Comparison of ENCODE assay signal across 8 mouse cellular contexts in the genomic region with DNA sequence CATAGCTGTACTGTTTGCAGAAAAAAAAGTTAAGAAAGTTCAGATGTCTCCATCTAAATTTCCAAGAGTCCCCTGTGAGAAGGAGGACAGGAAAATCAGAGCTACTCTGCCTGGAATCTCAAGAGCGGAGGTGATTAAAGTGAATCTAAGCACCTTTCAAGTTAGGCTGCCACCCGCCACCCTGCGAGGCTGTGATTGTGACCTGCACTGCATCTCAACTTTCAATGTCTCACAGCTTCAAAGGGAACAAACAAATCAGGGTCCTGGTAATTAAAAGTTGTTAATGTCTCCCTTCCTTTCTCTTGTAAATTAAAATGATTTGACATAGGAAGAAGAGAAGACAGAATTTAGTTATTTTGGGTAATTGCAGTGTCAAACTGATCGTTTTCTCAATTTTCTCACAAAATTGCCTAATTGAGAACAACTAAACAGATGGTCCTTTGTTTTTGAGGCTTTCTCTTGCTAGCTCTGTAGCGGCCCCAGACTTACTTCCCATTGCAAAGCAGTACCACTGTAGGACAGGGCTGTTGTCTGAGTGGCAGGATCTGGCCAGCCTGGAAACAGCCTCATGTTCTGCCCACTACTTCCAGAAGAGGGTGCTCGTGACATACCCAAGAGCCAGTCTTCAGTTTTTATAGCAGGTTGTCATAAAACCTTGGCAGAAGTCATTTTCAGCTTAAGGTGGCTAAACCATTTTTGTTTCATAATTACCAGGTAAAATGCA.
DNase-seq lines count a peak whose midpoint lies in the region; ATAC-seq and TF ChIP-seq lines count a peak whose summit lies in the region.

No protein-coding gene starts in this region.

- H3K79me2 ChIP-seq in liver, adult 2 months (ENCODE audit: control insufficient read depth, insufficient read depth, low read length) = no peaks in the 10 kb centered on the region

- H3K4me2 ChIP-seq in kidney, postnatal 0 days (ENCODE audit: low read length) = no peak overlapping the region
- H3K4me2 ChIP-seq in neural tube, embryonic 15.5 days = no peak overlapping the region

- no peak for TF ChIP-seq POLR2A in testis, adult 2 months (IDR thresholded peaks at IDR 0.05; ENCODE audit: control insufficient read depth, low read depth, low read length)
- no peak for TF ChIP-seq POLR2A in liver, adult 2 months (IDR thresholded peaks at IDR 0.05; ENCODE audit: extremely low read depth, insufficient read depth, low read length)

- no peak overlapping the region for H3K27ac ChIP-seq in testis, adult 2 months (ENCODE audit: control insufficient read depth, insufficient read depth, low read depth, low read length)
- no peak overlapping the region for H3K27ac ChIP-seq in kidney, postnatal 0 days
- H3K27ac ChIP-seq in liver, adult 2 months (replicated peaks; ENCODE audit: insufficient read depth, low read depth, low read length) = no peak overlapping the region
- H3K27ac ChIP-seq in neural tube, embryonic 15.5 days (replicated peaks) = no peak overlapping the region

- no peaks in the 10 kb centered on the region for H3K36me3 ChIP-seq in testis, adult 2 months (ENCODE audit: control insufficient read depth, insufficient read depth, low read length)
- no peaks in the 10 kb centered on the region for H3K36me3 ChIP-seq in kidney, postnatal 0 days (ENCODE audit: insufficient read depth, low read length)
- no peaks in the 10 kb centered on the region for H3K36me3 ChIP-seq in liver, adult 2 months (ENCODE audit: control insufficient read depth, insufficient read depth, low read length)
- H3K36me3 ChIP-seq in neural tube, embryonic 15.5 days = no peaks in the 10 kb centered on the region

- H3K4me3 ChIP-seq in testis, adult 2 months (ENCODE audit: control insufficient read depth, low read depth, low read length) = no peak overlapping the region
- no peak overlapping the region for H3K4me3 ChIP-seq in kidney, postnatal 0 days (replicated peaks; ENCODE audit: low read depth, low read length)
- no peak overlapping the region for H3K4me3 ChIP-seq in liver, adult 2 months (ENCODE audit: insufficient read depth, low read depth, low read length)
- H3K4me3 ChIP-seq in neural tube, embryonic 15.5 days (replicated peaks) = no peak overlapping the region

- H3K9ac ChIP-seq in kidney, postnatal 0 days (ENCODE audit: low read depth, low read length) = no peak overlapping the region; the same call in 1 of the 2 replicates
- no peak overlapping the region for H3K9ac ChIP-seq in liver, adult 2 months (ENCODE audit: low read depth, low read length)
- H3K9ac ChIP-seq in neural tube, embryonic 15.5 days (replicated peaks) = no peak overlapping the region

- no peaks in the 10 kb centered on the region for H3K27me3 ChIP-seq in testis, adult 2 months (ENCODE audit: control insufficient read depth, insufficient read depth, low read length)
- no peaks in the 10 kb centered on the region for H3K27me3 ChIP-seq in kidney, postnatal 0 days (ENCODE audit: insufficient read depth, low read length)
- no peaks in the 10 kb centered on the region for H3K27me3 ChIP-seq in liver, adult 2 months (ENCODE audit: control insufficient read depth, insufficient read depth, low read length)
- no peaks in the 10 kb centered on the region for H3K27me3 ChIP-seq in neural tube, embryonic 15.5 days (replicated peaks)

- H3K9me3 ChIP-seq in kidney, postnatal 0 days (replicated peaks; ENCODE audit: low read length) = no peaks in the 10 kb centered on the region
- no peaks in the 10 kb centered on the region for H3K9me3 ChIP-seq in neural tube, embryonic 15.5 days (replicated peaks)

- ATAC-seq in kidney, postnatal 0 days (replicated peaks; ENCODE audit: low FRiP score, low read depth) = peak; percentile 73; the same call in 1 of the 2 replicates
- ATAC-seq in neural tube, embryonic 15.5 days (ENCODE audit: low FRiP score) = peak; percentile 92; the same call in 1 of the 2 replicates

- 18% methylated on average over 6 of the region's 6 CpGs for WGBS in kidney, postnatal 0 days
- WGBS in liver, adult 2 months = 45% methylated on average over 6 of the region's 6 CpGs
- 33% methylated on average over 6 of the region's 6 CpGs for whole genome bisulfite sequencing in neural tube, embryonic 15.5 days

- TF ChIP-seq CTCF in testis, adult 2 months (IDR thresholded peaks at IDR 0.05; ENCODE audit: control insufficient read depth, insufficient read depth, insufficient replicate concordance, low read depth, low read length) = peak; percentile 45; the same call in 1 of the 2 replicates
- peak; percentile 84 for TF ChIP-seq CTCF in kidney, postnatal 0 days (IDR thresholded peaks at IDR 0.05; ENCODE audit: low read depth)
- TF ChIP-seq CTCF in liver, adult 2 months (IDR thresholded peaks at IDR 0.05; ENCODE audit: low read depth, low read length) = peak; percentile 58

- H3K4me1 ChIP-seq in testis, adult 2 months (ENCODE audit: control insufficient read depth, insufficient read depth, low read length) = no peaks in the 10 kb centered on the region
- H3K4me1 ChIP-seq in kidney, postnatal 0 days (replicated peaks; ENCODE audit: insufficient read depth, low read length) = no peaks in the 10 kb centered on the region
- no peaks in the 10 kb centered on the region for H3K4me1 ChIP-seq in liver, adult 2 months (ENCODE audit: control insufficient read depth, insufficient read depth, low read length)
- H3K4me1 ChIP-seq in neural tube, embryonic 15.5 days = no peaks in the 10 kb centered on the region

- no peak for DNase-seq in testis, postnatal 14 days (ENCODE audit: low spot score)
- peak; percentile 9 for DNase-seq in cerebellum, adult 11-12 months
- DNase-seq in forelimb bud, embryonic 11.5 days (ENCODE audit: low read depth, low spot score) = peak; percentile 70
- peak; percentile 69 for DNase-seq in kidney, postnatal 0 days (ENCODE audit: low spot score)
- DNase-seq in liver, adult 2 months (ENCODE audit: extremely low read depth, low read depth, low spot score) = peak; percentile 23
- DNase-seq in urinary bladder, postnatal 25 days (ENCODE audit: low spot score) = peak; percentile 17
